Mouse (Mus musculus) midbrain, embryonic 11.5 days (tissue): ENCODE measurements at regions not wholly inside any gene's neighbourhood (a gene's known extent, or its start where the extent isn't known, plus 50 kb on each side); places are given as distances from the start of the nearest gene placed in this dataset.

Source experiments
- ATAC-seq: fragments of 200-750 bp; cut with Nextera tagmentation; 2 replicates; pipeline ENCODE4 v1.8.0; 2017; ENCODE audit warnings: moderate TSS enrichment, moderate library complexity; ENCODE audit not compliant: low FRiP score
- DNase-seq: peaks from one replicate; pipeline ENCODE4 v3.0.0; 2015; ENCODE audit warnings: low spot score; ENCODE audit errors: missing footprints
- H3K27ac ChIP-seq: fragments of 300-500 bp; sonication (generic); 2 replicates; pipeline ENCODE4 v1.5.1; 2014; ENCODE audit warnings: low read depth, low read length
- H3K27me3 ChIP-seq: fragments of 300-500 bp; sonication (generic); 2 replicates; pipeline ENCODE4 v1.6.1; 2014; ENCODE audit warnings: mild to moderate bottlenecking, low read length, moderate library complexity, mixed read lengths; ENCODE audit not compliant: control insufficient read depth, insufficient read depth
- H3K36me3 ChIP-seq: fragments of 300-500 bp; sonication (generic); 2 replicates; pipeline ENCODE4 v1.6.1; 2014; ENCODE audit warnings: mild to moderate bottlenecking, low read length, moderate library complexity, mixed read lengths; ENCODE audit not compliant: control insufficient read depth, insufficient read depth
- H3K4me1 ChIP-seq: fragments of 300-500 bp; sonication (generic); 2 replicates; pipeline ENCODE4 v1.6.1; 2014; ENCODE audit warnings: low read length; ENCODE audit not compliant: control insufficient read depth, insufficient read depth
- H3K4me2 ChIP-seq: fragments of 300-500 bp; sonication (generic); 2 replicates; pipeline ENCODE4 v1.6.1; 2014; ENCODE audit warnings: mild to moderate bottlenecking, moderate library complexity
- H3K4me3 ChIP-seq: fragments of 300-500 bp; sonication (generic); 2 replicates; pipeline ENCODE4 v1.5.1; 2014; ENCODE audit warnings: low read depth, low read length
- H3K9ac ChIP-seq: fragments of 300-500 bp; sonication (generic); 2 replicates; pipeline ENCODE4 v1.6.1; 2014; ENCODE audit warnings: low read length
- H3K9me3 ChIP-seq: fragments of 300-500 bp; sonication (generic); 2 replicates; pipeline ENCODE4 v1.6.1; 2016; ENCODE audit warnings: low read length; ENCODE audit not compliant: control insufficient read depth
- WGBS: fragments of 180-500 bp; shearing (Covaris S2); extraction: QIAGEN DNeasy Blood & Tissue Kit; methylation state at CpG from one replicate; pipeline ENCODE4 v1.1.7; 2014; 5-methylcytosine and 5-hydroxymethylcytosine counted together

DNA sequence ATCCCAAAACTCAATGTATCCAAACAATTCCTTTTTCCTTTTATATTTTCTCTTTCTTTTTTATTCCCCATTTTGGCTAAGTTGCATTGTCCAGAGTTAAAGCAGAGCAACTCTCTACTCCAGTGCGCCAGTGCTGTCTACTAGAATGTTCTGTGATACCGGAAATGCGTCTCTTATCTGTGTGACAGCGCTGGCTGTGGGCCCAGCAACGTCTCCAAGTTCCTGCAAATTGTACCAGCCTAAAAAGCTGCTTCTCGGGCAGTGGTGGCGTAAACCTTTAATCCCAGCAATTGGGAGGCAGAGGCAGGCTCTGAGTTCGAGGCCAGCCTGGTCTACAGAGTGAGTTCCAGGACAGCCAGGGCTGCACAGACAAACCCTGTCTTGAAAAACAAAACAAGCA is 59.4 kb downstream of the Cox18 start:
- no peak overlapping the region for H3K9ac ChIP-seq
- H3K4me3 ChIP-seq = no peak overlapping the region
- H3K4me1 ChIP-seq = no peaks in the 10 kb centered on the region
- 91% methylated on average over 8 of the region's 8 CpGs for WGBS
- H3K9me3 ChIP-seq = no peaks in the 10 kb centered on the region
- DNase-seq (no peak), ATAC-seq (no peak)
- no peaks in the 10 kb centered on the region for H3K27me3 ChIP-seq
- no peak overlapping the region for H3K4me2 ChIP-seq
- H3K27ac ChIP-seq = no peak overlapping the region
- no peaks in the 10 kb centered on the region for H3K36me3 ChIP-seq

DNA sequence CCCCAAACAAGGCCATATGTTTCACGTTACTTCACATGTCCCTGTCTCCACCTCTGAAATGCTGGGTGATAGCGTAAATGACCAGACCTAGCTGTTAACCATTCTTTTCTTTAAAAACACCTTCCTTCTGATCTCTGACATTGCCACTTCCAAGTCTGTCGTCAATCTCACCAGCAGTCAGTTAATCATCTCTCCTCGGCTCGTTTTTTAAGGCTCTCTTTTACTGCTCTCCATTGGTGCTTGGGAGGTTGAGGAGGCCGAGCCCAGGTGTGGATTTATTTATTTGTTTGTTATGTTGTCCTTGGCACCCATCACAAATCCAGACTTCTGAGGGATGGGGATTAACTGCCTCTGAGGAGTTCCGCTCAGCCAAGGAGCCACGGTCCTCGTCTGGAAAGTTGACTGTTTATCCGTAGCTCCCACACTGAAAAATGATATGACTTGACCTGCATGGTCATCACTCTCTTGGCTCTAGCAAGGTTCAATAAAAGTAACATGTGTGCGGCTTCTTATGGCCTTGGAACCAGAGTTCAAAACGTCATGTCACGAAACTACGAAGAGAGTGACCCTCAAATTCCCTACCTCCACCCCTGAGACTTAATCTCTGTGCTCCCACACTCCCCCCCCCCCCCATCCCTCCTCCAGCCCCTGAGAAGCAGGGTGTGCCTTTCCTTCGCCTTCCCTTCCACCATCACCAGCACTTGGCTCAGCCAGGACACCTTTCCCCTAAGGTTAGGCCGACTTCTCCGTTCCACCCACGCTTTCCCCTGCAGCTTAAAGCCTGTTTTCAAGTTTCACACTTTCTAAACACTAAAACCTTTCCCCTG is 60.6 kb downstream of the Cox18 start:
- no peak for ATAC-seq
- H3K9ac ChIP-seq = no peak overlapping the region
- 86% methylated on average over 18 of the region's 18 CpGs for WGBS
- no peak overlapping the region for H3K4me3 ChIP-seq
- H3K27me3 ChIP-seq = no peaks in the 10 kb centered on the region
- H3K9me3 ChIP-seq = no peaks in the 10 kb centered on the region
- no peak overlapping the region for H3K27ac ChIP-seq
- no peak overlapping the region for H3K4me2 ChIP-seq
- H3K36me3 ChIP-seq = no peaks in the 10 kb centered on the region
- no peaks in the 10 kb centered on the region for H3K4me1 ChIP-seq
- peak; percentile 12 for DNase-seq

DNA sequence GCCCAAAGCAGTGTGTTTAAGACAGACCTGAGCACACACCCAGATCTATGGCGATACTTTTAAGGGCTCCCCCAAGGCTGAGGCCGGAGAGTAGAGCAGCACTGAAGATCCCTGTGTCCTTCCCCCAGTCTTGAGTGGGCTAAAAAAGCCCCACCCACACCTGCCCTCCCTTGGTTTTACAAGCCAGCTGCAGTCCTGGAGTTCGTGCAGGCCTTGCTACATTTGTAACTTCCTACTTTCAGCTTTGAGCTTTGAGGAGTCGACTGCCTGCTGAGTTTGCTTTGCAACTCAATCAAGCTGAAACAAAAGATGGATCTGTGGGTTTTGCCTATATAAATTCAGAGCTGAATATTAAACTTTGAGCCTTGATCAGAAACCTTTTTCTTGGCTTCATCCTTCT is 63.5 kb downstream of the Cox18 start:
- no peak overlapping the region for H3K4me3 ChIP-seq
- no peaks in the 10 kb centered on the region for H3K4me1 ChIP-seq
- no peaks in the 10 kb centered on the region for H3K9me3 ChIP-seq
- H3K27me3 ChIP-seq = no peaks in the 10 kb centered on the region
- no peak overlapping the region for H3K4me2 ChIP-seq
- ATAC-seq (no peak), DNase-seq (no peak)
- H3K9ac ChIP-seq = no peak overlapping the region
- 64% methylated on average over 4 of the region's 4 CpGs for WGBS
- no peaks in the 10 kb centered on the region for H3K36me3 ChIP-seq
- H3K27ac ChIP-seq = no peak overlapping the region

DNA sequence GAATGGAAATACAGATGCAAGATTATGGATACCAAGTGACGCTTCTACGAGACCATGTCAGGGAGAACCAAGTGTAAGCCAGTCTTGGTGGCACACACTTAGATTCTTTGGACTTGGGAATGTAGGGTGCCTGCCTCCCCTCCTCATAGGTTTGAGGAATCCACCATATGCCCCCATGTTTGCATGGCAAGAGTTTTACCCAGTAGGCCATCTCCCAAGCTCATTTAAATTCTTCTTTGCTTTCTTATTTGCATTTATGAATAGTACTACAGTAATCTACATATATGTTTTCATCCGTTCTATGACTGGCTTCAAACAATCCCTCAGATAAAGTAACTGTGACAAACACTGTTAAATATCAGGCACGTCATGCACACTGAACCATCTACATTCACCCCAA is 67.3 kb downstream of the Cox18 start:
- 92% methylated on average over 4 of the region's 4 CpGs for WGBS
- H3K36me3 ChIP-seq = no peaks in the 10 kb centered on the region
- H3K27ac ChIP-seq = no peak overlapping the region
- no peak overlapping the region for H3K4me2 ChIP-seq
- H3K9me3 ChIP-seq = no peaks in the 10 kb centered on the region
- H3K9ac ChIP-seq = no peak overlapping the region
- no peaks in the 10 kb centered on the region for H3K4me1 ChIP-seq
- ATAC-seq = no peak
- no peak overlapping the region for H3K4me3 ChIP-seq
- no peak for DNase-seq
- H3K27me3 ChIP-seq = no peaks in the 10 kb centered on the region

DNA sequence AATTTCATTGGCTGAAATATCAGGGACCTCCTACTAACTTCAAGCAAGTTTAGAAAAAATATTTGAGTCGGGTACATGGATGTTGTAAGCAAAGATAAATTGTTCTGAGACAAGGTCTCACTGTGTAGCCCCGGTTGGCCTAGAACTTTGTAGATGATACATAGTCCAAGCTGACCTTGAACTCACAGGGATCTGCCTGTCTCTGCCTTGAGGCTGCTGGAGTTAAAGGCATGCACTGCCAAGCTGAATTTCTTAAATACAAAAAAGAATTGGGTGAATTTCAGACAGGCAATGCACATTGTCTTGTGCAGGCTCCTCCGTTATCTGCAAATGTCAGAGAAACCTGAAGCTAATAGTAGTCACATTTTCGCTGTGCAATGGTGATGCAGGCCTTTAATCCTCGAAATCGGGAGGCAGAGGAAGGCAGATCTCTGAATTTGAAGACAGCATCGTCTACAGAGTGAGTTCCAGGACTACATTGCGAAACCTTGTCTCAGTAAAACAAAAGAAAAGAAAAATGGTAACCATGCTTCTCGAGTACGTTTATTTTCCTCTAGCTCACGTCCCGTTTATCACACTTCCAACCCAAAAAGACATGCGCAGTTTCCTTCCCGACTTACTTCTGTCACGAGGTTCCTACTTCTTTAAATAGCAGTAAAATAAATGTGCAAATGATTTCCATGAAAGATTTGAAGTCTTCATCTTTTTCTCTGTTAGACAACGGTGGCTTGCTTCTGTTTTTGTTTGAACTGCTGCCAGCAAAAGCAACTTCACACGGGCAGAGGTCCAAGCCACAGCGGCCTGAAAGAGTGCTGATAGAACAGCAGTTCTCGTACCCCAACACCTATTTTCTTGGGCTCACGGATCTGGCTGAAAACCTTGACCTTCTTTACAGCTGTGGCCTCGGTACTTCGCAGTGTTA is 73.9 kb downstream of the Cox18 start:
- no peak overlapping the region for H3K4me3 ChIP-seq
- no peak overlapping the region for H3K27ac ChIP-seq
- WGBS = 91% methylated on average over 22 of the region's 22 CpGs
- H3K27me3 ChIP-seq = no peaks in the 10 kb centered on the region
- no peak overlapping the region for H3K9ac ChIP-seq
- no peaks in the 10 kb centered on the region for H3K9me3 ChIP-seq
- DNase-seq = peak; percentile 72
- H3K4me1 ChIP-seq = no peaks in the 10 kb centered on the region
- no peak for ATAC-seq
- no peaks in the 10 kb centered on the region for H3K36me3 ChIP-seq
- no peak overlapping the region for H3K4me2 ChIP-seq

DNA sequence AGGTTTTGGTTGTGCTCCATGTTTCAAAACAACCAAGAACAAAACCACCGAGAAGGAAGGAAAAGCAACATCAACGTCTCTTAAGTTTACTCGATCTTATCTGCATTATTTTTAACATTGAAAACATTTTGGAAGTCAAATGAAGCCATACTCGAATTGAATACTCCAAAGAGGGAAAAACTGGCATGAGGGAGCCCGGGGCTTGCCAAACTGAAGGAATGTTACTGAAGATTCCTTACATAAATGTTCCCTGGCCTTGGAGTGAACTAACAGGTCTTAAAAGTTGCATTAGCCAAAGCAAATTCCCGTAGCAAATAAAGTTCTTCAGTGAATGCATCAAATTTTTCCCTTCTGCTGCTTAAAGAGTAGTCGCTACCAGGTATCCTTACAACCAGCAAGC is 87.8 kb downstream of the Cox18 start:
- Histone ChIP-seq H3K4me1 (no peaks in the 10 kb centered on the region), H3K4me2 (no peak overlapping the region), H3K36me3 (no peaks in the 10 kb centered on the region), H3K9me3 (no peaks in the 10 kb centered on the region), H3K27ac (no peak overlapping the region), H3K27me3 (no peaks in the 10 kb centered on the region), H3K4me3 (no peak overlapping the region), H3K9ac (no peak overlapping the region)
- 85% methylated on average over 7 of the region's 7 CpGs for WGBS
- ATAC-seq (no peak), DNase-seq (no peak)

DNA sequence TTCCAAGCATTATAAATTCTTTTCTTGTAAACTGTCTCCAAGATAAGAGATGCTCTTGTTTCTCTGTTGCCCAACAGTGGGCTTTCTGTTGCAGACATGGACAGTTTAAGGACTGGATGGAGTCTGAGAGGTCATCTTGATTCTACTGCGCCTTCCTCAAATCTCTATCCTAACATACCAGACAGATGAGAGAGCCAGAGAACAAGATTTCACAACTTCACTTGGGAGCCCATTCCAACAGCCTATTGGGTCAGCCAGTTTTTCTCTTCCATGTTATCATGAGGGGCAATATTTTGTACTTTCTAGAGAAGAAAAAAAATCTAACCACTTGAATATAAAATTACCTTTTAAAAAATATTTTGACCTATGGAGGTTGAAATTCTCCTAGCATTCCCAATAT is 116.8 kb downstream of the Cox18 start:
- Histone ChIP-seq H3K9me3 (no peaks in the 10 kb centered on the region), H3K4me3 (no peak overlapping the region), H3K9ac (no peak overlapping the region), H3K4me2 (no peak overlapping the region), H3K4me1 (no peaks in the 10 kb centered on the region), H3K36me3 (no peaks in the 10 kb centered on the region), H3K27ac (no peak overlapping the region), H3K27me3 (no peaks in the 10 kb centered on the region)
- ATAC-seq (no peak), DNase-seq (no peak)
- 100% methylated on average over 1 of the region's 1 CpGs for WGBS

DNA sequence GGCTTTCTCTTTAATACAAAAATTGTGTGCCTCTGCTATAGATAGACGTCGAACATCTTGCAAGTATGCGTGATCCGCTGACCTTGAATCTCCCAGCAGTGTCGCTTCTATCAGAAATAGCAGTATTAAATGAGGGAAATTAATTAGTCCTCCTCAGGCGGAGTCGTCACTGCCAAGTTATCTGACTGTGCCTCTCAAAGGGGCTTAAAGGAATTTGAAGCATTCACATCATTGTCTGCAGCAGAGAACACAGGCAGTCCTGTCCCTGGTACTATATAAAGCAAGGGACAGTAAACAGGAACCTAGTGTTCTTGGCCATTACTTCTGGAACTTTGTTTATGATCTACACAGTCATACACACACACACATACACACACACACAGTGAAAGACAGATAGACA is 119.1 kb downstream of the Cox18 start:
- Histone ChIP-seq H3K9ac (no peak overlapping the region), H3K9me3 (no peaks in the 10 kb centered on the region), H3K4me1 (no peaks in the 10 kb centered on the region), H3K4me3 (no peak overlapping the region), H3K27me3 (no peaks in the 10 kb centered on the region), H3K4me2 (no peak overlapping the region), H3K27ac (no peak overlapping the region), H3K36me3 (no peaks in the 10 kb centered on the region)
- ATAC-seq (no peak), DNase-seq (no peak)
- 82% methylated on average over 7 of the region's 7 CpGs for WGBS

DNA sequence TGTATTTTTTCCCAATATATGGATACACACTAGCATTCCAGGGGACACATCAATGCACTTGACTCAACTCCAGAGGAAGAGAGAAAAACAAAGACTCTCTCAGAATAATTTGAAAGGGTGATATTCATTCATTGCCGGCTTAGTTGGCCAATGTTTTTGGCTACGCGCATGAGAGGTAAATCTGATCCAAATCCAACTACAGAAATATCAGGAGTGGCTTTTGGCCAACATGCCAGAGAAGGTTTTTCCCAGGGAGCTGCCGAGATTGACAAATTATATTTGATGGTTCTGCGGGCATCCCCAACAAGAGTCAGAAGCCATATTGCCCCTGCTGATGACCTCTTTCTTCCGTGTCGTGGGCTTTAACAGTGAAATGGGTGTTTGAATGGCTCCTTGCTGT is 135.3 kb downstream of the Cox18 start:
- Histone ChIP-seq H3K27me3 (no peaks in the 10 kb centered on the region), H3K9ac (no peak overlapping the region), H3K4me3 (no peak overlapping the region), H3K9me3 (no peaks in the 10 kb centered on the region), H3K36me3 (no peaks in the 10 kb centered on the region), H3K4me2 (no peak overlapping the region), H3K27ac (no peak overlapping the region), H3K4me1 (no peaks in the 10 kb centered on the region)
- WGBS = 92% methylated on average over 7 of the region's 7 CpGs
- ATAC-seq (no peak), DNase-seq (no peak)
